Mouse (Mus musculus): Measurements from ENCODE around the gene Zan. TPM values are rescaled to one million over a fixed set of nuclear protein-coding genes. Genes with fewer than 3 reads are reported as not detected.
A peak's percentile ranks its signal among the peaks of the same experiment; 100 is the strongest.

Gene Zan
- total RNA-seq, 2 experiments from 2014 or later = 0.21 to 0.57 TPM

GRCm38 (mm10) chr5:137352011-137352975, 124.6 kb downstream of the Zan start:
- no peak for DNase-seq (ENCODE audit: low spot score in 2 of 2)

- no peak for DNase-seq (ENCODE audit: low spot score in 2 of 2)
Measured at GRCm38 (mm10) chr5:137351394-137351793, 125.5 kb downstream of the Zan start.

GRCm38 (mm10) chr5:137351058-137351380, 125.8 kb downstream of the Zan start:
- DNase-seq (ENCODE audit: low spot score in 2 of 2) = no peak

- DNase-seq (ENCODE audit: low spot score in 2 of 2) = no peak
Measured at GRCm38 (mm10) chr5:137350205-137351057, 126.4 kb downstream of the Zan start.

GRCm38 (mm10) chr5:137349384-137350204, 127.3 kb downstream of the Zan start, which contains the start of gene Ephb4:
Gene Ephb4, plus strand, starts transcription at chr5:137350109.
- peak; percentile 51 to 73 for DNase-seq (ENCODE audit: low spot score in 2 of 2)

GRCm38 (mm10) chr5:137348482-137349383, 128.1 kb downstream of the Zan start:
- DNase-seq (ENCODE audit: low spot score in 2 of 2) = no peak

GRCm38 (mm10) chr5:137347856-137348255, 129.0 kb downstream of the Zan start:
- no peak for DNase-seq (ENCODE audit: low spot score in 2 of 2)

GRCm38 (mm10) chr5:137346983-137347382, 129.9 kb downstream of the Zan start:
- DNase-seq (ENCODE audit: low spot score in 2 of 2) = no peak

- DNase-seq (ENCODE audit: low spot score in 2 of 2) = no peak
Measured at GRCm38 (mm10) chr5:137346388-137346787, 130.5 kb downstream of the Zan start.

- DNase-seq (ENCODE audit: low spot score in 2 of 2) = no peak
Measured at GRCm38 (mm10) chr5:137345821-137346220, 131.0 kb downstream of the Zan start.

GRCm38 (mm10) chr5:137343869-137344268, 133.0 kb downstream of the Zan start:
- DNase-seq (ENCODE audit: low spot score in 2 of 2) = no peak

- DNase-seq (ENCODE audit: low spot score in 2 of 2) = no peak
Measured at GRCm38 (mm10) chr5:137343412-137343811, 133.5 kb downstream of the Zan start.

GRCm38 (mm10) chr5:137342407-137343012, 134.4 kb downstream of the Zan start:
- no peak for DNase-seq (ENCODE audit: low spot score in 2 of 2)

GRCm38 (mm10) chr5:137340222-137340621, 136.6 kb downstream of the Zan start:
- DNase-seq (ENCODE audit: low spot score in 2 of 2) = no peak

- peak in 1 of 2 experiments; percentile 22 for DNase-seq (ENCODE audit: low spot score in 2 of 2)
Measured at GRCm38 (mm10) chr5:137339290-137339979, 137.4 kb downstream of the Zan start.

GRCm38 (mm10) chr5:137338663-137339289, 138.1 kb downstream of the Zan start:
- no peak for DNase-seq (ENCODE audit: low spot score in 2 of 2)

GRCm38 (mm10) chr5:137338256-137338655, 138.6 kb downstream of the Zan start:
- peak; percentile 82 to 92 for DNase-seq (ENCODE audit: low spot score in 2 of 2)

- no peak for DNase-seq (ENCODE audit: low spot score in 2 of 2)
Measured at GRCm38 (mm10) chr5:137337190-137337589, 139.7 kb downstream of the Zan start.

Measured in layer of hippocampus, postnatal 14 days (tissue).